Mouse (Mus musculus) small intestine, adult 2 months (tissue): ENCODE data around the gene Ppp2r2c.

Source experiments
- CTCF ChIP-seq: fragments of 200-500 bp; IDR thresholded peaks from 2 replicates; pipeline ENCODE4 v1.5.1; 2012; ENCODE audit warnings: low read depth, mild to moderate bottlenecking, control low read depth, inconsistent platforms, low read length, moderate library complexity, mixed read lengths; ENCODE audit not compliant: insufficient replicate concordance, insufficient read length; ENCODE audit errors: extremely low read depth
- POLR2A ChIP-seq: fragments of 200-500 bp; IDR thresholded peaks from 2 replicates; pipeline ENCODE4 v1.6.1; 2012; ENCODE audit warnings: low read depth, mild to moderate bottlenecking, control low read depth, inconsistent platforms, low read length, moderate library complexity

DNA sequence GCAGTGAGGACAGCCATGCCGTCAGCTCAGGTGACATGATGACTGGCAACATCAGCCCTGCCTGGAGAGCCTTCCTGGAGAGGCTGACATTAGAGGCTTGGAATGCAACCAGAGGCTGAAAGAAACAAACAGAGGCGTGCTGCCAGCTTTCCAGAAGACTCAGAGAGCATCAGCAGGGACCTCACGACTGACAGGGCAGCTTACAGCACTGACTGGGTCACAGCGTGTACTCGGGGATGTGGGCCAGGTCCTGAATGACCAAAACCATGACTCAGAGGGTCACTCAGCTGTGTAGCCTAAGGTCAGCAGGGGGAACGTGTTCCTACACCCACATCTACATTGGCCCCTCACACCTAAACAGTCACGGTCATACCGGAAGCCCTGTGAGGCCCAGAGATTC is 110.7 kb downstream of the Ppp2r2c start:
- TF ChIP-seq CTCF (no peak), POLR2A (no peak)
